Mouse (Mus musculus) lung, postnatal 4 days (tissue): ENCODE results near the gene Slco3a1.
"Not testable (repeated sequence)": the region's sequence is repeated elsewhere in the genome, so short reads cannot be mapped to it uniquely, and the experiment has no call there.

ENCODE experiments used
- DNase-seq, 2 experiments: peaks; one replicate each; pipeline ENCODE4 v3.0.0; 2021

Gene Slco3a1

GRCm38 (mm10) chr7:74423928-74424850 lies 130.4 kb downstream of the Slco3a1 start:
- DNase-seq: peak; percentile 40 to 64

GRCm38 (mm10) chr7:74423316-74423715 lies 131.3 kb downstream of the Slco3a1 start:
- no peak for DNase-seq

GRCm38 (mm10) chr7:74422731-74423130 lies 131.8 kb downstream of the Slco3a1 start:
- DNase-seq: no peak

- no peak for DNase-seq
Observed at GRCm38 (mm10) chr7:74422002-74422401, 132.6 kb downstream of the Slco3a1 start.

- no peak for DNase-seq
Observed at GRCm38 (mm10) chr7:74421591-74421990, 133.0 kb downstream of the Slco3a1 start.

- DNase-seq: no peak
Observed at GRCm38 (mm10) chr7:74419706-74420105, 134.9 kb downstream of the Slco3a1 start.

- no peak for DNase-seq
Observed at GRCm38 (mm10) chr7:74417009-74417408, 137.6 kb downstream of the Slco3a1 start.

GRCm38 (mm10) chr7:74415241-74415640 lies 139.3 kb downstream of the Slco3a1 start:
- DNase-seq: no peak

GRCm38 (mm10) chr7:74413738-74414716 lies 140.6 kb downstream of the Slco3a1 start:
- DNase-seq: no peak

- peak in 1 of 2 experiments; percentile 36 for DNase-seq
Observed at GRCm38 (mm10) chr7:74408601-74409323, 145.8 kb downstream of the Slco3a1 start.

- DNase-seq: not testable (repeated sequence)
Observed at GRCm38 (mm10) chr7:74407851-74408250, 146.7 kb downstream of the Slco3a1 start.

- DNase-seq: no peak
Observed at GRCm38 (mm10) chr7:74399729-74400128, 154.9 kb downstream of the Slco3a1 start.

- no peak for DNase-seq
Observed at GRCm38 (mm10) chr7:74399154-74399553, 155.4 kb downstream of the Slco3a1 start.

GRCm38 (mm10) chr7:74398326-74398725 lies 156.3 kb downstream of the Slco3a1 start:
- no peak for DNase-seq

GRCm38 (mm10) chr7:74391451-74391873 lies 163.1 kb downstream of the Slco3a1 start:
- no peak for DNase-seq

- no peak for DNase-seq
Observed at GRCm38 (mm10) chr7:74389570-74389969, 165.0 kb downstream of the Slco3a1 start.

- no peak for DNase-seq
Observed at GRCm38 (mm10) chr7:74386257-74386656, 168.3 kb downstream of the Slco3a1 start.

GRCm38 (mm10) chr7:74383040-74383666 lies 171.4 kb downstream of the Slco3a1 start:
- no peak for DNase-seq

GRCm38 (mm10) chr7:74382286-74382685 lies 172.3 kb downstream of the Slco3a1 start:
- DNase-seq: no peak

GRCm38 (mm10) chr7:74381881-74382281 lies 172.7 kb downstream of the Slco3a1 start:
- no peak for DNase-seq

- no peak for DNase-seq
Observed at GRCm38 (mm10) chr7:74381051-74381450, 173.5 kb downstream of the Slco3a1 start.

GRCm38 (mm10) chr7:74377909-74378308 lies 176.7 kb downstream of the Slco3a1 start:
- DNase-seq: no peak
